ENCODE assay signal across 15 mouse cellular contexts in genomic region chr7:102000296-102000695, GRCm38 (mm10). TPM values are rescaled to one million over a fixed set of nuclear protein-coding genes. Genes with fewer than 3 reads are reported as not detected.
A peak's percentile ranks its signal among the peaks of the same experiment; 100 is the strongest.
DNase-seq lines count a peak whose midpoint lies in the region; ATAC-seq and TF ChIP-seq lines count a peak whose summit lies in the region.
"Had no signal": no experiment of that assay in that cellular context is flagged by ENCODE, and none has a peak within 500 bp of the region (broad histone marks: within the 10 kb centered on the region; RNA-seq: fewer than 3 reads in every experiment).

No protein-coding gene starts in this region.

- H3K9me3 ChIP-seq in neural tube, embryonic 15.5 days (replicated peaks), result no peaks in the 10 kb centered on the region
- H3K9me3 ChIP-seq: forebrain, embryonic 10.5 days; liver, embryonic 13.5 days had no signal

- no peak for ATAC-seq in neural tube, embryonic 15.5 days (ENCODE audit: low FRiP score)
- ATAC-seq: activated CD4-positive, CD25-positive, alpha-beta regulatory T cell, adult 4 months had no signal

- no peaks in the 10 kb centered on the region for H3K27me3 ChIP-seq in cerebellum, adult 2 months (ENCODE audit: control insufficient read depth, insufficient read depth, low read length)
- no peaks in the 10 kb centered on the region for H3K27me3 ChIP-seq in neural tube, embryonic 15.5 days (replicated peaks)
- H3K27me3 ChIP-seq: CH12.LX; liver, embryonic 13.5 days had no signal

- H3K4me3 ChIP-seq in cerebellum, adult 2 months (replicated peaks; ENCODE audit: insufficient read depth, low read depth, low read length), result no peak overlapping the region
- H3K4me3 ChIP-seq in layer of hippocampus, adult 2 months, result no peak overlapping the region
- no peak overlapping the region for H3K4me3 ChIP-seq in neural tube, embryonic 15.5 days (replicated peaks)
- H3K4me3 ChIP-seq: forebrain, embryonic 10.5 days; liver, embryonic 13.5 days had no signal

- peak overlapping the region; percentile 92 for H3K27ac ChIP-seq in cerebellum, adult 2 months (ENCODE audit: insufficient read depth, low read length)
- peak overlapping the region; percentile 86 for H3K27ac ChIP-seq in layer of hippocampus, adult 2 months
- H3K27ac ChIP-seq in neural tube, embryonic 15.5 days (replicated peaks), result peak overlapping the region; percentile 45; the same call in 1 of the 2 replicates
- H3K27ac ChIP-seq: forebrain, embryonic 10.5 days; hindbrain, embryonic 14.5 days; liver, embryonic 13.5 days had no signal

- TF ChIP-seq POLR2A in cerebellum, adult 2 months (IDR thresholded peaks at IDR 0.05; ENCODE audit: borderline replicate concordance, insufficient read depth, low read length), result no peak

- peak in 1 of 2 experiments; percentile 53 for DNase-seq in cerebellum, adult 2 months
- no peak for DNase-seq in cerebellum, adult 9-10 months
- DNase-seq in gastrocnemius, postnatal 14 days, result peak; percentile 40
- no peak for DNase-seq in gastrocnemius, postnatal 25 days
- peak in 1 of 2 experiments; percentile 14 for DNase-seq in layer of hippocampus, adult 2 months (ENCODE audit: low spot score in 2 of 2)
- no peak for DNase-seq in layer of hippocampus, adult 9-10 months (ENCODE audit: low spot score)
- no peak for DNase-seq in adrenal gland, adult 2 months
- DNase-seq: liver, embryonic 13.5 days; spleen, adult 18-20 months; thymus, postnatal 4 days had no signal

- no peak for TF ChIP-seq CTCF in cerebellum, adult 2 months (IDR thresholded peaks at IDR 0.05; ENCODE audit: borderline replicate concordance, insufficient read depth, low read depth, low read length)
- TF ChIP-seq CTCF in layer of hippocampus, adult 2 months (conservative IDR thresholded peaks at IDR 0.05), result peak; percentile 34; the same call in 1 of the 2 replicates

- H3K4me2 ChIP-seq in neural tube, embryonic 15.5 days, result no peak overlapping the region
- H3K4me2 ChIP-seq: hindbrain, embryonic 14.5 days; liver, embryonic 13.5 days had no signal

- peaks cover 89% of the 10 kb centered on the region for H3K36me3 ChIP-seq in neural tube, embryonic 15.5 days

- 20% methylated on average over 8 of the region's 8 CpGs for WGBS in cerebellum, adult 2 months
- WGBS in neural tube, embryonic 15.5 days, result 85% methylated on average over 8 of the region's 8 CpGs

- intact Hi-C loops in gastrocnemius, postnatal 14 days (cut with DNase I; ENCODE audit: low total_unique reads), result no loop called here

- no peak overlapping the region for H3K9ac ChIP-seq in neural tube, embryonic 15.5 days (replicated peaks)
- H3K9ac ChIP-seq: hindbrain, embryonic 14.5 days; liver, embryonic 13.5 days had no signal

- H3K4me1 ChIP-seq in cerebellum, adult 2 months (ENCODE audit: control insufficient read depth, insufficient read depth, low read length), result peaks cover 34% of the 10 kb centered on the region
- peaks cover 14% of the 10 kb centered on the region; the same call in 1 of the 2 replicates for H3K4me1 ChIP-seq in neural tube, embryonic 15.5 days
- H3K4me1 ChIP-seq: forebrain, embryonic 10.5 days had no signal

RNA-seq across cellular contexts. Expression of gene Il18bp, which starts 18.2 kb away (rescaled TPM):
- 13.7 and 14.6 TPM in 2 replicates for polyA plus RNA-seq in cerebellum, adult 2 months (2012; rRNA removed)
- 1 to 10 TPM; 1.1 to 1.4 TPM for total RNA-seq in gastrocnemius, postnatal 14 days (2021)
- total RNA-seq in gastrocnemius, postnatal 25 days (2021), result 1 to 10 TPM; 1.9 to 2.7 TPM
- total RNA-seq in layer of hippocampus, adult 2 months (2021), result 10 to 100 TPM in 1 of 2 experiments, 1 to 10 TPM in 1; 7.5 to 11.6 TPM
- 3.8 and 5.1 TPM in 2 replicates for polyA plus RNA-seq in neural tube, embryonic 15.5 days (2015; fragmentation: Nextera tagmentation; extraction: Ambion mirVana)
- 10 to 100 TPM in 1 of 2 experiments, 1 to 10 TPM in 1; 6.1 to 22.2 TPM for total RNA-seq in adrenal gland, adult 2 months (2021)
- polyA plus RNA-seq in adrenal gland, adult 2 months (2012; rRNA removed), result 15.5 and 18.2 TPM in 2 replicates
